Mouse (Mus musculus) kidney, adult 2 months (tissue): Measurements from ENCODE around the gene Mettl3. TPM values are rescaled to one million over a fixed set of nuclear protein-coding genes. Genes with fewer than 3 reads are reported as not detected.

Source experiments
- DNase-seq: peaks from one replicate; pipeline ENCODE4 v3.0.0; 2021
- H3K27ac ChIP-seq: fragments of 200-500 bp; 2 replicates; pipeline ENCODE4 v1.5.1; 2012; ENCODE audit warnings: low read depth, low read length, control low read depth, inconsistent platforms; ENCODE audit not compliant: insufficient read depth
- H3K27me3 ChIP-seq: fragments of 200-500 bp; replicated peaks from 2 replicates; pipeline ENCODE4 v1.6.1; 2012; ENCODE audit warnings: mild to moderate bottlenecking, moderate library complexity, low read length, inconsistent platforms; ENCODE audit not compliant: control insufficient read depth, insufficient read depth
- H3K36me3 ChIP-seq: fragments of 200-500 bp; 2 replicates; pipeline ENCODE4 v1.6.1; 2012; ENCODE audit warnings: mild to moderate bottlenecking, moderate library complexity, low read length, inconsistent platforms; ENCODE audit not compliant: control insufficient read depth, insufficient read depth
- H3K4me1 ChIP-seq: fragments of 200-500 bp; 2 replicates; pipeline ENCODE4 v1.6.1; 2011; ENCODE audit warnings: low read length; ENCODE audit not compliant: control insufficient read depth, insufficient read depth
- H3K4me3 ChIP-seq: fragments of 200-500 bp; 2 replicates; pipeline ENCODE4 v1.5.1; 2011; ENCODE audit warnings: mild to moderate bottlenecking, low read depth, low read length, control low read depth; ENCODE audit not compliant: insufficient read depth
- CTCF ChIP-seq: fragments of 200-500 bp; conservative IDR thresholded peaks from 2 replicates; pipeline ENCODE4 v1.5.1; 2011; ENCODE audit warnings: low read depth, mild to moderate bottlenecking, control low read depth, low read length, moderate library complexity, mixed read lengths; ENCODE audit not compliant: insufficient read depth, insufficient read length
- POLR2A ChIP-seq: fragments of 200-500 bp; IDR thresholded peaks from one replicate; pipeline ENCODE4 v1.6.1; 2011; ENCODE audit warnings: low read depth, low read length, control low read depth
- WGBS: fragments of 180-500 bp; shearing (Covaris S2); methylation state at CpG from one replicate; pipeline ENCODE4 v1.1.7; 2018; 5-methylcytosine and 5-hydroxymethylcytosine counted together
- polyA plus RNA-seq: library from polyadenylated mRNA; depleted of rRNA; stranded (reverse); fragments of >200 nt; gene quantifications from 2 replicates; pipeline ENCODE4 v1.2.3, GENCODE M21; 2012; rRNA removed

Mettl3 gene
- polyA plus RNA-seq: 16.0 and 23.5 TPM in 2 replicates

GRCm38 (mm10) chr14:52304644-52305271 lies at the start of gene Mettl3:
Mettl3 (minus strand) TSS chr14:52305128.
- WGBS: under 1% methylated on average over 46 of the region's 46 CpGs
- H3K4me3 ChIP-seq: peak within 1 kb of the TSS; percentile 85
- peak; percentile 97 for DNase-seq
- no peaks in the 10 kb centered on the region for H3K4me1 ChIP-seq
- no peaks in the 10 kb centered on the region for H3K36me3 ChIP-seq
- peak within 1 kb of the TSS; percentile 95 for H3K27ac ChIP-seq
- H3K27me3 ChIP-seq: no peaks in the 10 kb centered on the region
- TF ChIP-seq POLR2A (peak; percentile 45), CTCF (0 out of 2 replicates have a peak, but pooled peaks have one; percentile 13)

- no peaks in the 10 kb centered on the region for H3K4me1 ChIP-seq
- TF ChIP-seq CTCF (no peak), POLR2A (no peak)
- WGBS: 75% methylated on average over 6 of the region's 6 CpGs
- H3K4me3 ChIP-seq: no peak overlapping the region
- no peak for DNase-seq
- H3K27me3 ChIP-seq: no peaks in the 10 kb centered on the region
- H3K27ac ChIP-seq: no peak overlapping the region
- no peaks in the 10 kb centered on the region for H3K36me3 ChIP-seq
Observed at GRCm38 (mm10) chr14:52339512-52339852, 34.6 kb upstream of the Mettl3 start.

GRCm38 (mm10) chr14:52338751-52339511 lies 34.0 kb upstream of the Mettl3 start:
- TF ChIP-seq POLR2A (no peak), CTCF (peak; percentile 88)
- Histone ChIP-seq H3K36me3 (no peaks in the 10 kb centered on the region), H3K27ac (no peak overlapping the region), H3K27me3 (no peaks in the 10 kb centered on the region), H3K4me1 (no peaks in the 10 kb centered on the region), H3K4me3 (no peak overlapping the region)
- DNase-seq: peak; percentile 81
- 14% methylated on average over 21 of the region's 21 CpGs for WGBS

- Histone ChIP-seq H3K4me1 (no peaks in the 10 kb centered on the region), H3K27me3 (no peaks in the 10 kb centered on the region; the same call in 1 of the 2 replicates), H3K27ac (no peak overlapping the region), H3K4me3 (no peak overlapping the region), H3K36me3 (no peaks in the 10 kb centered on the region)
- TF ChIP-seq POLR2A (no peak), CTCF (no peak)
- 80% methylated on average over 1 of the region's 3 CpGs for WGBS
- DNase-seq: no peak
Observed at GRCm38 (mm10) chr14:52332171-52332570, 27.2 kb upstream of the Mettl3 start.

- WGBS: 37% methylated on average over 4 of the region's 4 CpGs
- H3K27me3 ChIP-seq: no peaks in the 10 kb centered on the region; the same call in 1 of the 2 replicates
- TF ChIP-seq CTCF: no peak
- no peak for TF ChIP-seq POLR2A
Observed at GRCm38 (mm10) chr14:52331069-52331750, 26.3 kb upstream of the Mettl3 start.

GRCm38 (mm10) chr14:52327910-52328812 lies 23.2 kb upstream of the Mettl3 start, which contains the start of gene Sall2:
Sall2 (minus strand) TSS chr14:52328762.
- H3K36me3 ChIP-seq: no peaks in the 10 kb centered on the region
- WGBS: 6% methylated on average over 26 of the region's 26 CpGs
- H3K27ac ChIP-seq: no peak within 1 kb of the TSS
- no peak for DNase-seq
- no peaks in the 10 kb centered on the region; the same call in 1 of the 2 replicates for H3K27me3 ChIP-seq
- H3K4me3 ChIP-seq: peak within 1 kb of the TSS; percentile 20; the same call in 1 of the 2 replicates
- no peaks in the 10 kb centered on the region for H3K4me1 ChIP-seq
- TF ChIP-seq POLR2A (no peak), CTCF (no peak)

More at GRCm38 (mm10) chr14:52331069-52331750, 26.3 kb upstream of the Mettl3 start:
- no peak overlapping the region for H3K4me3 ChIP-seq
- no peaks in the 10 kb centered on the region for H3K4me1 ChIP-seq
- H3K36me3 ChIP-seq: no peaks in the 10 kb centered on the region
- no peak overlapping the region for H3K27ac ChIP-seq
- DNase-seq: no peak
